Mouse (Mus musculus) gastrocnemius, postnatal 10 days (tissue): ENCODE results near the gene Rsph1. TPM values are rescaled to one million over a fixed set of nuclear protein-coding genes. Genes with fewer than 3 reads are reported as not detected.

ENCODE experiments used
- DNase-seq: peaks from one replicate; pipeline ENCODE4 v3.0.0; 2021; ENCODE audit warnings: mixed read lengths
- total RNA-seq, 2 experiments: library from RNA; stranded (reverse); gene quantifications; 2 replicates each; pipeline ENCODE4 v1.2.3; 2021

Gene Rsph1
- total RNA-seq, 2 experiments from 2014 or later = 8.5 to 9.1 TPM

GRCm38 (mm10) chr17:31304895-31305775 lies 28.0 kb upstream of the Rsph1 start:
- peak; percentile 37 for DNase-seq

- no peak for DNase-seq
Measured at GRCm38 (mm10) chr17:31303401-31303800, 26.2 kb upstream of the Rsph1 start.

GRCm38 (mm10) chr17:31300736-31301135 lies 23.6 kb upstream of the Rsph1 start:
- DNase-seq = no peak

GRCm38 (mm10) chr17:31299981-31300380 lies 22.8 kb upstream of the Rsph1 start:
- no peak for DNase-seq

GRCm38 (mm10) chr17:31298419-31299209 lies 21.4 kb upstream of the Rsph1 start:
- DNase-seq = no peak

- DNase-seq = peak; percentile 32
Measured at GRCm38 (mm10) chr17:31297521-31297939, 20.3 kb upstream of the Rsph1 start.

- DNase-seq = peak; percentile 75
Measured at GRCm38 (mm10) chr17:31295892-31296781, 19.0 kb upstream of the Rsph1 start.

GRCm38 (mm10) chr17:31295215-31295891 lies 18.2 kb upstream of the Rsph1 start:
- DNase-seq = no peak

GRCm38 (mm10) chr17:31294363-31295214 lies 17.4 kb upstream of the Rsph1 start:
- DNase-seq = no peak

- DNase-seq = no peak
Measured at GRCm38 (mm10) chr17:31290859-31291258, 13.7 kb upstream of the Rsph1 start.

GRCm38 (mm10) chr17:31290311-31290710 lies 13.1 kb upstream of the Rsph1 start:
- no peak for DNase-seq

- no peak for DNase-seq
Measured at GRCm38 (mm10) chr17:31288999-31289726, 12.0 kb upstream of the Rsph1 start.

GRCm38 (mm10) chr17:31287216-31287615 lies 10.0 kb upstream of the Rsph1 start:
- no peak for DNase-seq

GRCm38 (mm10) chr17:31286492-31286891 lies 9.3 kb upstream of the Rsph1 start, which contains the start of gene Slc37a1:
TSS of gene Slc37a1 (plus strand) at chr17:31286792.
- no peak for DNase-seq

GRCm38 (mm10) chr17:31285867-31286266 lies 8.7 kb upstream of the Rsph1 start:
- DNase-seq = no peak

- no peak for DNase-seq
Measured at GRCm38 (mm10) chr17:31282687-31283053, 5.5 kb upstream of the Rsph1 start.

GRCm38 (mm10) chr17:31281830-31282686 lies 4.9 kb upstream of the Rsph1 start:
- no peak for DNase-seq

- no peak for DNase-seq
Measured at GRCm38 (mm10) chr17:31280269-31280668, 3.1 kb upstream of the Rsph1 start.

GRCm38 (mm10) chr17:31279541-31279940 lies 2.4 kb upstream of the Rsph1 start:
- no peak for DNase-seq
